Mouse (Mus musculus) neural tube, embryonic 12.5 days (tissue): Measurements from ENCODE around the gene Fnbp1l. TPM values are rescaled to one million over a fixed set of nuclear protein-coding genes. Genes with fewer than 3 reads are reported as not detected.
A peak's percentile ranks its signal among the peaks of the same experiment; 100 is the strongest.

Experiments
- ATAC-seq: fragments of 200-750 bp; cut with Nextera tagmentation; 2 replicates; pipeline ENCODE4 v1.8.0; 2017; ENCODE audit warnings: low read depth, mild to moderate bottlenecking, moderate TSS enrichment, moderate library complexity; ENCODE audit not compliant: low FRiP score
- H3K27ac ChIP-seq: fragments of 300-500 bp; sonication (generic); 2 replicates; pipeline ENCODE4 v1.5.1; 2016
- H3K27me3 ChIP-seq: fragments of 300-500 bp; sonication (generic); replicated peaks from 2 replicates; pipeline ENCODE4 v1.6.1; 2016; ENCODE audit warnings: mild to moderate bottlenecking
- H3K36me3 ChIP-seq: fragments of 300-500 bp; sonication (generic); 2 replicates; pipeline ENCODE4 v1.6.1; 2016; ENCODE audit warnings: mild to moderate bottlenecking
- H3K4me1 ChIP-seq: fragments of 300-500 bp; sonication (generic); 2 replicates; pipeline ENCODE4 v1.6.1; 2016
- H3K4me2 ChIP-seq: fragments of 300-500 bp; sonication (generic); replicated peaks from 2 replicates; pipeline ENCODE4 v1.6.1; 2016; ENCODE audit warnings: mild to moderate bottlenecking
- H3K4me3 ChIP-seq: fragments of 300-500 bp; sonication (generic); 2 replicates; pipeline ENCODE4 v1.5.1; 2016
- H3K9ac ChIP-seq: fragments of 300-500 bp; sonication (generic); 2 replicates; pipeline ENCODE4 v1.6.1; 2016; ENCODE audit warnings: mild to moderate bottlenecking
- H3K9me3 ChIP-seq: fragments of 300-500 bp; sonication (generic); 2 replicates; pipeline ENCODE4 v1.6.1; 2016; ENCODE audit warnings: mild to moderate bottlenecking
- WGBS: fragments of 180-500 bp; shearing (Covaris S2); methylation state at CpG from one replicate; pipeline ENCODE4 v1.1.7; 2016; 5-methylcytosine and 5-hydroxymethylcytosine counted together
- polyA plus RNA-seq: library from polyadenylated mRNA; unstranded; fragments of >200 nt; fragmentation: Nextera tagmentation; extraction: Ambion mirVana; gene quantifications from 2 replicates; pipeline ENCODE4 v1.2.1, GENCODE M21; 2016

Gene Fnbp1l
- polyA plus RNA-seq, 1 experiment from 2014 or later, result 118 TPM

- Histone ChIP-seq H3K4me1 (no peaks in the 10 kb centered on the region), H3K27me3 (no peaks in the 10 kb centered on the region), H3K9ac (no peak overlapping the region), H3K27ac (no peak overlapping the region), H3K4me3 (no peak overlapping the region), H3K9me3 (no peaks in the 10 kb centered on the region), H3K36me3 (no peaks in the 10 kb centered on the region), H3K4me2 (no peak overlapping the region)
- ATAC-seq, result no peak
- 91% methylated on average over 10 of the region's 10 CpGs for whole genome bisulfite sequencing
Measured at GRCm38 (mm10) chr3:122628546-122628945, 9.0 kb upstream of the Fnbp1l start.

GRCm38 (mm10) chr3:122627846-122628245 is 8.3 kb upstream of the Fnbp1l start:
- Histone ChIP-seq H3K27me3 (no peaks in the 10 kb centered on the region), H3K36me3 (no peaks in the 10 kb centered on the region), H3K4me2 (no peak overlapping the region), H3K4me1 (no peaks in the 10 kb centered on the region), H3K4me3 (no peak overlapping the region), H3K9me3 (no peaks in the 10 kb centered on the region), H3K27ac (no peak overlapping the region), H3K9ac (no peak overlapping the region)
- ATAC-seq, result no peak
- 92% methylated on average over 6 of the region's 6 CpGs for WGBS

DNA sequence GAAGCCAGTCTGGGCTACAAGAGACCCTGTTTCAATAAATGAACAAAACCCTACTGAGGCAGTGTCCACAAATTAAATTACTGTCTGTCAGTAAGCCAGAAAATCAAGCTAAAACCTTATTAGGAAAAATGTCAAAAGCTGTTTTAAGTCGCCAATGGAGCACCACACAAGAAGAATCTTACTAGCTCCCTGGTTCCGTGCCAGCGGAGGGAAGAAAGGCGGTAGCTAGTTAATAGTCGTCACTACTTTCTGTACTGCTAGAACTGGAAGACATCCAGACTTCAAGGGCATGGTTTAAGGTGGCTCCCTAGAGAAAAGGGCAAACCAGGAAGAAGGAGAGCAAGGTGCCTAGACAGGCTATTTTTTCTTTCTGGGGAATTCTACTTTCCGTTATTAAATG is 5.1 kb upstream of the Fnbp1l start:
- ATAC-seq, result no peak
- Histone ChIP-seq H3K27ac (no peak overlapping the region), H3K4me2 (no peak overlapping the region), H3K36me3 (no peaks in the 10 kb centered on the region), H3K9me3 (no peaks in the 10 kb centered on the region), H3K27me3 (no peaks in the 10 kb centered on the region), H3K4me3 (no peak overlapping the region), H3K9ac (no peak overlapping the region), H3K4me1 (peaks cover 5% of the 10 kb centered on the region)
- 89% methylated on average over 6 of the region's 6 CpGs for WGBS

DNA sequence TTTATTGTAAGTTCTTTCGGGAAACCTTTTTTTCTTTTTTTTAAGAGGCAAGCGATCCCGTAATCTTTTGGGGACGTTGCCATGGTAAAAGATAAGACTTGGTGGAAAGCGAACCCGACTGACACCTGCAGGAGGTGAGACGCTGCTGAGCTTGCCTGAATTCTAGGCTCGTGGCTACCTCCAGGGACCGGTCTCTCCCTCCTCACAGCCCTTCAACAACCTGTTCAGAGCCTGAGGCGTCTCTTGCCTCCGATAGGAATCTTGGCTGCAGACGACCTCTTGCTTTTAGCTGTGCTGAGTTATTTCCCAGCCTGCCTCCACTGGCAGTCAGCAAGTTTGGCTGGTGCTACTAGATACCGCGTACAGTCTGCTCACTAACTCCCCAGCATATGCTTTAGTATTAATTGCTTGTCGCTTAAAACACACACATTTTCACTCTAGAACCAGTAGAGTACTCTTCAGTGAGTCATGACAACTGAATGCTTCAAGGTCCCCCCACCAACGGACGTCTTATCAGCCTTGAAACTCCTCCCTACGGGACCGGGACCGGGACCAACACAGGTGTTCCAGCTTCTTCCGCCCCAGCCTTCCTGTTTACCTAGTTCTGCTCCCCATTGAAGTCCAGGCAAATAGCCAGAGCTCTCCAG is 893 bp upstream of the Fnbp1l start:
- Histone ChIP-seq H3K4me3 (peak overlapping the region; percentile 96), H3K4me2 (peak overlapping the region; percentile 85), H3K27ac (peak overlapping the region; percentile 97; the same call in 1 of the 2 replicates), H3K4me1 (peaks cover 19% of the 10 kb centered on the region), H3K9me3 (no peaks in the 10 kb centered on the region), H3K36me3 (no peaks in the 10 kb centered on the region), H3K9ac (peak overlapping the region; percentile 99), H3K27me3 (no peaks in the 10 kb centered on the region)
- peak; percentile 11; the same call in 1 of the 2 replicates for ATAC-seq
- under 1% methylated on average over 21 of the region's 21 CpGs for WGBS

GRCm38 (mm10) chr3:122619931-122620284 is 393 bp upstream of the Fnbp1l start:
- H3K27me3 ChIP-seq, result no peaks in the 10 kb centered on the region
- ATAC-seq, result peak; percentile 79

DNA sequence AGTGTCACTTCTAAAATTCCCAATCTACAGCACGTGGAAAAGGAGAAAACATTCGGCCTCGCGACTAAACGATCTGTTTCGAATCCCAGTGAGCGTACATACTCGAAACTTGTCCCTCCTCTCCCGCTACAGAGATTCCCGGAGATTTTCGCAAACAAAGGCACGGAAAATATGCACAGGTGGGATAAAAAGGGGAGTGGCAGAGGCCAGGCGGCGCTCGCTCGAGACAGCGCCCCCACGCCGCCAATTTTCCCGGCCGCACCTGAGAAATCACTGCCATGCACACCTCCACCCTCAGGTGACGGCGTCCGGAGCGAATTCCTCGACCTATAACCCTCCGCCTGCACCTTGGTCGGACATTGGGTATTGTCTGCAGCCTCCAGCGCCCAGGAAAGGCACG is 1.1 kb downstream of the Fnbp1l start:
- under 1% methylated on average over 30 of the region's 30 CpGs for WGBS
- peak overlapping the region; percentile 96 for H3K4me3 ChIP-seq
- ATAC-seq, result peak; percentile 18; the same call in 1 of the 2 replicates

More at GRCm38 (mm10) chr3:122619931-122620284, 393 bp upstream of the Fnbp1l start:
- Histone ChIP-seq H3K36me3 (no peaks in the 10 kb centered on the region), H3K9ac (peak overlapping the region; percentile 99), H3K4me1 (peaks cover 19% of the 10 kb centered on the region), H3K4me3 (peak overlapping the region; percentile 96), H3K27ac (peak overlapping the region; percentile 97), H3K4me2 (peak overlapping the region; percentile 85), H3K9me3 (no peaks in the 10 kb centered on the region)
- under 1% methylated on average over 20 of the region's 20 CpGs for WGBS

DNA sequence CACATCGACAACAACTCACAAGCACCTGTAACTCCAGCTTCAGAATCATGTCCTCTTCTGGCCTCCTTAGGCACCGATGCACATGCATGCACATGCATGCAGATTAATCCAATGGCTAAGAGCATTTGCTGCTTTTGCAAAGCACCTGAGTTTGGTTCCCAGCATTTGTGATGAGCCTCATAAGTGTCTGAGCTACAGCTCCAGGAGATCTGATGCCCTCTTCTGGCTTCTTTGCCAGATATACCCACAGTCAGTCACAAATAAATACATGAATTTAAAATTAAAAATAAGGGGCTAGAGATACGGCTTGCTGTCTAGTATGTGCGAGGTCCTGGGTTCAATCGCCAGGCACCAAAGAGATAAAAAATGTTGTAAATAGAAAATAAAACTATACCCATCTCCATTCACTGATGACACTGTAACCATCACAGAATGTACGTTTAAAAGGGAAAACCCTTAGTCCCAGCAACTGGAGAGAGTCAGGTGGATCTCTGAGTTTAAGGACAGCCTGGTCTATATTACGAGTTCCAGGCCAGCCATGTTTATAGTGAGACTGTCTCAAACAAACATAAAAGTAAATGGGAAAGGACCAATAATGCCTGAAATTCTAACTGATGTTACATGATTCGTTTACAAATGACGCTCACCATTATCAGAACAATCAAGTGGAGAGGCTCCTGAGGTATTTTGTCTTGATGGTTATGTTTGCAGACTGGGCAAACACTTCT is 1.7 kb downstream of the Fnbp1l start:
- Histone ChIP-seq H3K9ac (peak overlapping the region; percentile 99), H3K4me1 (peaks cover 23% of the 10 kb centered on the region), H3K27ac (no peak overlapping the region), H3K36me3 (no peaks in the 10 kb centered on the region), H3K4me2 (peak overlapping the region; percentile 85), H3K9me3 (no peaks in the 10 kb centered on the region), H3K4me3 (peak overlapping the region; percentile 96), H3K27me3 (no peaks in the 10 kb centered on the region)
- no peak for ATAC-seq
- WGBS, result 51% methylated on average over 9 of the region's 9 CpGs

More for the DNA sequence above, 1.1 kb downstream of the Fnbp1l start:
- Histone ChIP-seq H3K9ac (peak overlapping the region; percentile 99), H3K9me3 (no peaks in the 10 kb centered on the region), H3K27ac (peak overlapping the region; percentile 97), H3K4me2 (peak overlapping the region; percentile 85), H3K36me3 (no peaks in the 10 kb centered on the region), H3K4me1 (peaks cover 21% of the 10 kb centered on the region), H3K27me3 (no peaks in the 10 kb centered on the region)

DNA sequence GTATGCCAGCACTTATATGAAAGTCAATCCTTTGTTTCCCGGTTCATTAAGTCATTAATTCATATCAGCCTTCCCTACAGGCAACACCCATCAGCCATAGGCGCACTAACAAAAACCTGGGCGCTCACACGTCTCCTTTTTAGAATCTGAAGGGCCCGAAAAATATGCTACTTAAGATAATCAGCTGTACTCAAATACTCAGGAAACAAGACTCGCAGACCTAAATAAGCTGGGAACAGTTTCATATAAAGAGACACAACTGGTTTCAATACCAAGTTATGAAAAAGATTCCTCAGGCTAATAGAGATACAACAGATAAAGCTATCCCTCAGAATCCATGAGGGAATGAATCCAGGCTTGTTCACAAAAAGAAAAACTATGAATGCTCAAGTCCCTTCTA is 7.0 kb downstream of the Fnbp1l start:
- 89% methylated on average over 6 of the region's 6 CpGs for WGBS
- no peaks in the 10 kb centered on the region for H3K9me3 ChIP-seq
- peaks cover 14% of the 10 kb centered on the region for H3K4me1 ChIP-seq
- H3K27ac ChIP-seq, result no peak overlapping the region
- no peak overlapping the region for H3K9ac ChIP-seq
- no peak for ATAC-seq
- H3K4me2 ChIP-seq, result no peak overlapping the region
- no peaks in the 10 kb centered on the region for H3K36me3 ChIP-seq
- H3K4me3 ChIP-seq, result no peak overlapping the region
- H3K27me3 ChIP-seq, result no peaks in the 10 kb centered on the region

GRCm38 (mm10) chr3:122611761-122612160 is 7.8 kb downstream of the Fnbp1l start:
- H3K9ac ChIP-seq, result no peak overlapping the region
- H3K4me3 ChIP-seq, result no peak overlapping the region
- H3K9me3 ChIP-seq, result no peaks in the 10 kb centered on the region
- WGBS, result 84% methylated on average over 5 of the region's 5 CpGs
- no peaks in the 10 kb centered on the region for H3K36me3 ChIP-seq
- H3K27ac ChIP-seq, result no peak overlapping the region
- peaks cover 7% of the 10 kb centered on the region for H3K4me1 ChIP-seq
- no peak overlapping the region for H3K4me2 ChIP-seq
- no peaks in the 10 kb centered on the region for H3K27me3 ChIP-seq
- no peak for ATAC-seq

DNA sequence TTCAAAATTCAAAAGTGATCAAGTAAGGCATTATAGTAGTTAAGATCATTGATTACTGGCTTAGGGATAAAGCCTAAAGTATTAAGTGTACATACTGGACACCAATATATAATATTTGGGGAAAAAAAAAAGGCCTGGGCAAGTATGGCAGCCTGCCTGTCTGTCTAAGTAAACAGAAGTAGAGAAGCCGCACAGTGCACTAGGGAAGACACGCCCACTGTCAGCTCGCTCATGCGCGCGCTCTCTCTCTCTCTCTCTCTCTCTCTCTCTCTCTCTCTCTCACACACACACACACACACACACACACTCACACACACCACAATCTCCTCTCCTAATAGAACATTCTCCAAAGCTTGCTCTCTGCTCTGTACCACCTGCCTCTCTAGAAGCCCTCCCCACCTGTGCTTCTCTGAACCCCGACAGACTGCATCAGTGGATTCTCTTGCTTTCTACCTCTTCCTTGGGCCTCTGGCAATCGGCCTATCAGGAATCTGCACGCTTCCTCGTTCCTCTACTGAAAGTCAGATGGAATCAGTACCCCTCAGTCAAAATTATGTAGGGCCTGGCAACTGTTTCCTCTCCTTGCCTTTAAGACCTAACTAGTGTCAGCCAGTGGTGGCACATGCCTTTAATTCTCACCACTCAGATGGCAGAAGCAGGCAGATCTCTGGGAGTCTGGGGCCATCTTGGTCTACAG is 13.3 kb downstream of the Fnbp1l start:
- 90% methylated on average over 10 of the region's 10 CpGs for WGBS

DNA sequence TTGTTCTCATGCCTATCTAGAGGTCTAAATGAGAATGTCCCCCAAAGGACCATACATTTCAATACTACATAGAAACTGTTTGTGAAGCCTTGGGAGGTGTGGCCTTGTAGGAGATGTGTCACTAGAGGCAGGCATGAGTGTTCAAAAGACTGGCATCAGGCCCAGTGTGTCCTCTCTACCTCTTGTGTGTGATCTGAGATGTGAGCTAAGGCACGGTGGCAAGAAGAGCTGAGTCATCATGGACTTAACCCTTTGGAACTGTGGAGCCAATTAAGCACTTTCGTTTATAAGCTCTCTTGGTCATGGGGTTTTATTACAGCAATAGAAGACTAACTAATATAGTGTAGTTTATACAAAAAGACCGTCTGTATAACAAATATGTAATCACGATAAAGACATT is 16.3 kb downstream of the Fnbp1l start:
- no peaks in the 10 kb centered on the region for H3K9me3 ChIP-seq
- no peak overlapping the region for H3K9ac ChIP-seq
- H3K36me3 ChIP-seq, result no peaks in the 10 kb centered on the region
- no peak overlapping the region for H3K4me2 ChIP-seq
- H3K4me1 ChIP-seq, result peaks cover 11% of the 10 kb centered on the region; the same call in 1 of the 2 replicates
- H3K27me3 ChIP-seq, result no peaks in the 10 kb centered on the region
- no peak for ATAC-seq
- H3K27ac ChIP-seq, result no peak overlapping the region
- 82% methylated on average over 4 of the region's 4 CpGs for WGBS
- no peak overlapping the region for H3K4me3 ChIP-seq

More for the DNA sequence above, 13.3 kb downstream of the Fnbp1l start:
- ATAC-seq, result no peak
- Histone ChIP-seq H3K36me3 (no peaks in the 10 kb centered on the region), H3K4me1 (peaks cover 11% of the 10 kb centered on the region; the same call in 1 of the 2 replicates), H3K4me3 (no peak overlapping the region), H3K4me2 (no peak overlapping the region), H3K9ac (no peak overlapping the region), H3K27me3 (no peaks in the 10 kb centered on the region), H3K9me3 (no peaks in the 10 kb centered on the region), H3K27ac (no peak overlapping the region)

DNA sequence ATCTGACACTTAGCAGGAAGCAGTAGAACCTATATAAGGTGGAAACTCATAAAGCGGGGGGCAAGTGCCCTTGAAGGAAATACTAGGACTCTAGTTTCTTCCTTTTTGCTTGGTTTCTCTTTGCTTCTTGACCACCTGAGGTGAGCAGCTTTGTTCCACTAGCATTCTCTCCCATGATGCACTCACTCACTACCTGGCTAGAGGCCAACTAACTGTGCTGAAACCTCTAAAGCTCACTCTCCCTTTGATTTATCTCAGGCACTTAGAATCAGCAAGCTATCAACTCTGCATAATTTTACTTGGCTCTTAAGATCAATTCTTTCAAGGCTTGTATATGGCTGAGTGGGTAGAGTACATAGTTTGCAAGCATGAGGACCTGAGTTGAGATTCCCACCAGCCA is 17.1 kb downstream of the Fnbp1l start:
- no peak overlapping the region for H3K9ac ChIP-seq
- ATAC-seq, result no peak

More for the DNA sequence above, 17.1 kb downstream of the Fnbp1l start:
- H3K36me3 ChIP-seq, result no peaks in the 10 kb centered on the region; the same call in 1 of the 2 replicates
- no peak overlapping the region for H3K4me2 ChIP-seq
- H3K4me3 ChIP-seq, result no peak overlapping the region
- H3K9me3 ChIP-seq, result no peaks in the 10 kb centered on the region
- peaks cover 11% of the 10 kb centered on the region; the same call in 1 of the 2 replicates for H3K4me1 ChIP-seq
- WGBS, result 88% methylated on average over 1 of the region's 1 CpGs
- no peaks in the 10 kb centered on the region for H3K27me3 ChIP-seq
- no peak overlapping the region for H3K27ac ChIP-seq
